Comparison of ENCODE assay signal across 17 mouse cellular contexts in genomic region chr6:135138746-135139145, GRCm38 (mm10). TPM values are rescaled to one million over a fixed set of nuclear protein-coding genes. Genes with fewer than 3 reads are reported as not detected.
A peak's percentile ranks its signal among the peaks of the same experiment; 100 is the strongest.
DNase-seq lines count a peak whose midpoint lies in the region; ATAC-seq lines count a peak whose summit lies in the region.
"Had no signal": no experiment of that assay in that cellular context is flagged by ENCODE, and none has a peak within 500 bp of the region (broad histone marks: within the 10 kb centered on the region; RNA-seq: fewer than 3 reads in every experiment).

No protein-coding gene starts in this region.

- no peak overlapping the region for H3K9ac ChIP-seq in midbrain, embryonic 14.5 days (replicated peaks; ENCODE audit: low read length)
- H3K9ac ChIP-seq in liver, embryonic 11.5 days (ENCODE audit: low read depth, low read length): no peak overlapping the region
- H3K9ac ChIP-seq: intestine, embryonic 15.5 days had no signal

- 0 out of 2 replicates have a peak overlapping the region, but pooled peaks have one; percentile 9 for H3K27ac ChIP-seq in midbrain, embryonic 10.5 days (replicated peaks)
- no peak overlapping the region for H3K27ac ChIP-seq in midbrain, embryonic 14.5 days (replicated peaks; ENCODE audit: low read depth, low read length)
- 0 out of 2 replicates have a peak overlapping the region, but pooled peaks have one; percentile 13 for H3K27ac ChIP-seq in brown adipose tissue, adult 24 weeks (replicated peaks; ENCODE audit: low read depth, low read length)
- H3K27ac ChIP-seq in liver, embryonic 11.5 days (ENCODE audit: low read depth, low read length): no peak overlapping the region
- H3K27ac ChIP-seq: intestine, embryonic 15.5 days had no signal

- H3K9me3 ChIP-seq in midbrain, embryonic 10.5 days (replicated peaks): no peaks in the 10 kb centered on the region
- H3K9me3 ChIP-seq in midbrain, embryonic 14.5 days (ENCODE audit: control insufficient read depth, low read length): no peaks in the 10 kb centered on the region
- H3K9me3 ChIP-seq in liver, embryonic 11.5 days (ENCODE audit: control insufficient read depth, low read length): no peaks in the 10 kb centered on the region
- H3K9me3 ChIP-seq: intestine, embryonic 15.5 days had no signal

- no peak overlapping the region for H3K4me3 ChIP-seq in midbrain, embryonic 10.5 days
- H3K4me3 ChIP-seq in midbrain, embryonic 14.5 days (replicated peaks; ENCODE audit: low read depth, low read length): no peak overlapping the region
- no peak overlapping the region for H3K4me3 ChIP-seq in brown adipose tissue, adult 24 weeks (ENCODE audit: insufficient read depth, low read depth, low read length)
- H3K4me3 ChIP-seq in liver, embryonic 11.5 days (ENCODE audit: low read depth, low read length): no peak overlapping the region
- H3K4me3 ChIP-seq: intestine, embryonic 15.5 days had no signal

- H3K4me1 ChIP-seq in midbrain, embryonic 10.5 days: peaks cover 23% of the 10 kb centered on the region
- peaks cover 4% of the 10 kb centered on the region for H3K4me1 ChIP-seq in midbrain, embryonic 14.5 days (ENCODE audit: control insufficient read depth, insufficient read depth, low read length)
- H3K4me1 ChIP-seq in brown adipose tissue, adult 24 weeks (ENCODE audit: control insufficient read depth, insufficient read depth, insufficient read length, low read length): peaks cover 2% of the 10 kb centered on the region; the same call in 1 of the 2 replicates
- H3K4me1 ChIP-seq in liver, embryonic 11.5 days (replicated peaks; ENCODE audit: control insufficient read depth, insufficient read depth, low read length): 0 out of 2 replicates have a peak, but pooled peaks cover 2% of the 10 kb centered on the region

- 76% methylated on average over 14 of the region's 14 CpGs for WGBS in midbrain, embryonic 10.5 days
- 44% methylated on average over 14 of the region's 14 CpGs for WGBS in midbrain, embryonic 14.5 days
- WGBS in liver, embryonic 11.5 days: 90% methylated on average over 14 of the region's 14 CpGs

- intact Hi-C loops in heart, postnatal 25 days (cut with DNase I): no loop called here

- H3K36me3 ChIP-seq in midbrain, embryonic 10.5 days: no peaks in the 10 kb centered on the region
- H3K36me3 ChIP-seq in midbrain, embryonic 14.5 days (ENCODE audit: control insufficient read depth, insufficient read depth, low read length): no peaks in the 10 kb centered on the region
- peaks cover 12% of the 10 kb centered on the region; the same call in 1 of the 2 replicates for H3K36me3 ChIP-seq in liver, embryonic 11.5 days (ENCODE audit: control insufficient read depth, insufficient read depth, low read length)
- H3K36me3 ChIP-seq: intestine, embryonic 15.5 days had no signal

- H3K4me2 ChIP-seq in midbrain, embryonic 14.5 days (ENCODE audit: low read length): no peak overlapping the region
- H3K4me2 ChIP-seq in liver, embryonic 11.5 days: no peak overlapping the region
- H3K4me2 ChIP-seq: intestine, embryonic 15.5 days had no signal

- peak; percentile 31 for DNase-seq in heart, postnatal 4 days
- no peak for DNase-seq in heart, postnatal 25 days (ENCODE audit: low spot score)
- no peak for DNase-seq in midbrain, embryonic 10.5 days (ENCODE audit: low spot score)
- no peak for DNase-seq in midbrain, embryonic 14.5 days
- peak; percentile 24 for DNase-seq in kidney, postnatal 14 days
- DNase-seq in liver, embryonic 11.5 days (ENCODE audit: low spot score): no peak
- DNase-seq in layer of hippocampus, adult 9-11 months: no peak
- DNase-seq: cerebellum, adult 2 months; layer of hippocampus, postnatal 36 days; thymus, adult 2 months had no signal

- peaks cover 10% of the 10 kb centered on the region; the same call in 1 of the 2 replicates for H3K27me3 ChIP-seq in midbrain, embryonic 10.5 days (ENCODE audit: low read depth, poor library complexity, severe bottlenecking)
- no peaks in the 10 kb centered on the region for H3K27me3 ChIP-seq in midbrain, embryonic 14.5 days (ENCODE audit: control insufficient read depth, insufficient read depth, low read length)
- no peaks in the 10 kb centered on the region for H3K27me3 ChIP-seq in liver, embryonic 11.5 days (replicated peaks; ENCODE audit: control insufficient read depth, insufficient read depth, low read length)
- H3K27me3 ChIP-seq: intestine, embryonic 15.5 days had no signal

- ATAC-seq in midbrain, embryonic 14.5 days (ENCODE audit: low FRiP score, low TSS enrichment): no peak
- no peak for ATAC-seq in liver, embryonic 11.5 days (replicated peaks; ENCODE audit: low FRiP score)
- ATAC-seq: intestine, embryonic 15.5 days had no signal

RNA-seq across cellular contexts. Expression of gene Gprc5d, which starts 20.7 kb away (rescaled TPM):
- under 1 TPM in 1 of 2 experiments, not detected in 1; 0.26 TPM for total RNA-seq in heart, postnatal 4 days (2021)
- not detected for total RNA-seq in heart, postnatal 25 days (2021)
- polyA plus RNA-seq in midbrain, embryonic 10.5 days (2016; fragmentation: Nextera tagmentation; extraction: Ambion mirVana): not detected in 2 replicates
- not detected in 2 replicates for polyA plus RNA-seq in midbrain, embryonic 14.5 days (2014; fragmentation: Nextera tagmentation; extraction: Ambion mirVana)
- polyA plus RNA-seq in brown adipose tissue, adult 24 weeks (2012; ENCODE audit: insufficient read depth, insufficient read length, missing spikeins): not detected in 2 replicates
- polyA plus RNA-seq in liver, embryonic 11.5 days (2014; fragmentation: Nextera tagmentation; extraction: Ambion mirVana): 0.25 TPM in 1 of 2 replicates, not detected in the other
- total RNA-seq: layer of hippocampus, postnatal 36 days; liver, adult 2 months; megakaryocyte-erythroid progenitor cell, adult 5-6 weeks; neutrophil, adult 5-6 weeks had no signal
- polyA plus RNA-seq: heart, embryonic 14.5 days; intestine, embryonic 15.5 days; lung, postnatal 0 days had no signal

RNA-seq across cellular contexts. Expression of gene Fam234b, which starts 59.0 kb away (rescaled TPM):
- total RNA-seq in heart, postnatal 4 days (2021): 1 to 10 TPM; 7.2 to 8.0 TPM
- 1 to 10 TPM; 6.5 to 6.7 TPM for total RNA-seq in heart, postnatal 25 days (2021)
- 21.7 and 29.5 TPM in 2 replicates for polyA plus RNA-seq in midbrain, embryonic 10.5 days (2016; fragmentation: Nextera tagmentation; extraction: Ambion mirVana)
- 122 and 133 TPM in 2 replicates for polyA plus RNA-seq in midbrain, embryonic 14.5 days (2014; fragmentation: Nextera tagmentation; extraction: Ambion mirVana)
- polyA plus RNA-seq in brown adipose tissue, adult 24 weeks (2012; ENCODE audit: insufficient read depth, insufficient read length, missing spikeins): 2.1 and 3.7 TPM in 2 replicates
- polyA plus RNA-seq in liver, embryonic 11.5 days (2014; fragmentation: Nextera tagmentation; extraction: Ambion mirVana): 34.2 and 37.9 TPM in 2 replicates

RNA-seq across cellular contexts. Expression of gene Hebp1, which starts 59.1 kb away (rescaled TPM):
- 10 to 100 TPM; 45.0 to 59.6 TPM for total RNA-seq in heart, postnatal 4 days (2021)
- 10 to 100 TPM; 40.0 to 43.4 TPM for total RNA-seq in heart, postnatal 25 days (2021)
- polyA plus RNA-seq in midbrain, embryonic 10.5 days (2016; fragmentation: Nextera tagmentation; extraction: Ambion mirVana): 4.8 and 5.2 TPM in 2 replicates
- 3.5 and 8.0 TPM in 2 replicates for polyA plus RNA-seq in midbrain, embryonic 14.5 days (2014; fragmentation: Nextera tagmentation; extraction: Ambion mirVana)
- 63.2 and 64.6 TPM in 2 replicates for polyA plus RNA-seq in brown adipose tissue, adult 24 weeks (2012; ENCODE audit: insufficient read depth, insufficient read length, missing spikeins)
- 56.8 and 59.1 TPM in 2 replicates for polyA plus RNA-seq in liver, embryonic 11.5 days (2014; fragmentation: Nextera tagmentation; extraction: Ambion mirVana)

Comparison
In these comparisons a context has a peak if more than half of its experiments do, and no peak if none do; other contexts are left out.
1. DNase-seq: peak in heart, postnatal 4 days (single experiment) and kidney, postnatal 14 days (single experiment); none in heart, postnatal 25 days (single experiment), midbrain, embryonic 10.5 days (single experiment), midbrain, embryonic 14.5 days (single experiment), liver, embryonic 11.5 days (single experiment) and layer of hippocampus, adult 9-11 months (single experiment).
2. H3K27ac ChIP-seq: peak in midbrain, embryonic 10.5 days (single experiment) and brown adipose tissue, adult 24 weeks (single experiment); none in midbrain, embryonic 14.5 days (single experiment) and liver, embryonic 11.5 days (single experiment).